Mouse (Mus musculus): ENCODE data around the gene Bag3.

The Bag3 gene

DNA sequence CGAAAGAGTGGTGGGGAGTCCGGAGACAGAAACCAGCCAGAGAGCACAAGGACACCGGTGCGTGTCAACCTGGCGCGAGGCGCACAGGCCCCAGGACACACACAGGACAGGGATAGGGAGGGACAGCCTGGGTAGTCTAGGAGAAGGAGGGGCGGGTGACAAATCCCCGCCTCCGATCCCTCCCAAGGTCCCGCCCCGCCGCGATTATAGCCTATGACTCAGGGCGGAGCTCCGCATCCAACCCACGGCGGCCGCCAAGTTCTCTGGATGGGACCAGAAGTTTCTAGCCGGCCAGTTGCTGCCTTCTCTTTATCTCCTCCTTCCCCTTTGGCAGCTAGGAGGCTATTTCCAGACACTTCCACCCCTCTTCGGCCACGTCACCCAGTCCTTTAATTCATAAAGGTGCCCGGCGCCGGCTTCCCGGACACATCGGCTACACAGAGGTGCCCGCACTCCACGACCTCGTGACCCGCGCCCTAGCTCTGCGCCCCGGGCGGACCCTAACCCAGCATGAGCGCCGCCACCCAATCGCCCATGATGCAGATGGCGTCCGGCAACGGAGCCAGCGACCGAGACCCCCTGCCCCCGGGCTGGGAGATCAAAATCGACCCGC lies at the start of gene Bag3:
TSS of gene Bag3 (plus strand) at position 268 of the 613 bp plus-strand sequence.
- peak; percentile 96 for DNase-seq (ENCODE audit: low spot score)

DNA sequence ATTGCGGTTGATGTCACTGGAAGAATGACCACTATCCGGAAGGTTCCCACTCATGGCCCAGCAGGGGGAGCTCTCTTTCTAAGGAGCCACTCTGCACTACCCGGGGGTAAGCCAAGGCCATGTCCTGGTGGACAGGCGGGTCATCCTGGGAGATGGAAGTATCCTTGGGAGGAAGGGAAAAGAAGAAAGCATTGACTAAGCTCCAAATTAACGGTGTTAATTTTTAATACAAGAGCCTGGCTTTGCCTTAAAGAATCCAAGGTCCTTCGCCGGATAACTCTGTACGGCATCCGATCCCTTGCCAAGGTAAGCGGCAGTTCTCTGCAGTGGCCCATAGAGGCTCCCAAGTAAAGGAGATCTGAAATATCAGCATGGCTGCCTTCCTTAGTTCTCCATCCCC lies 49.1 kb upstream of the Bag3 start:
- peak; percentile 71 for DNase-seq (ENCODE audit: low spot score)

DNA sequence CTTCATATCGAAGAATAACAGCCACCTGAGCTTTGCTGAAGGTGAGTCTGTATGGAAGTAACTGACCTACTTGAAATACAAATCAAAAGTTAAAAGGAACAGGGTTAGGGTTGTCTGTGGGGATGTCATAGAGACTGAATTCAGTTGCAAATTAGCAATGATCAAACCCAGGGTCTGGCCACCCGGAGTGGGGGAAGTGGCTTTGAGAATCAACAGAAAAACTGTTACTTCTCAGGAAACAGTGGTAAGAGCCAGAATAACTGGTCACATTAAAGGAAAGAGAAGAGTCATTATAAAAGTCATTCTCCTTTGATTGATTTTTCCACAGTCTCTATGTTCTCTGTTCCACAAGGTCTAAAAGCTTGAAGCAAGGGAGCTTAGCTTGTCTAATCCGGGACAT lies 34.4 kb upstream of the Bag3 start:
- DNase-seq (ENCODE audit: low spot score): no peak

DNA sequence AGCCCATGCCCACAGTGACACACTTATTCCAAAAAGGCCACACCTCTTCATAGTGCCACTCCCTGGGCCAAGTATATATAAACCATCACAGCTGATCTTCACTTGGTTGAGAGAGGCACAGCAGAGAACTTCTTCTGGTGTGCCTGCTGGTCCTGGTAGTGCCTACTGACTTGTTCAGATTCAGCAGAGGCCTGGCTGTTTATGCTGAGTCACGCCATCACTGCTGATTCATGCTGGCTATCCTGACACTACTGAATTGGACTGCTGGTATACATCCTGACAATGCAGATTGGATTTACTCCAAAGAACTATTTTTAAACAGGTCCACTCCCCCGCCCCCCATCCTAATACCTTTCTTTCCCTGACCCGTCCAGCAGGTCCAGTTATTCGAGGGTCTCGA lies 28.9 kb upstream of the Bag3 start:
- DNase-seq (ENCODE audit: low spot score): no peak

DNA sequence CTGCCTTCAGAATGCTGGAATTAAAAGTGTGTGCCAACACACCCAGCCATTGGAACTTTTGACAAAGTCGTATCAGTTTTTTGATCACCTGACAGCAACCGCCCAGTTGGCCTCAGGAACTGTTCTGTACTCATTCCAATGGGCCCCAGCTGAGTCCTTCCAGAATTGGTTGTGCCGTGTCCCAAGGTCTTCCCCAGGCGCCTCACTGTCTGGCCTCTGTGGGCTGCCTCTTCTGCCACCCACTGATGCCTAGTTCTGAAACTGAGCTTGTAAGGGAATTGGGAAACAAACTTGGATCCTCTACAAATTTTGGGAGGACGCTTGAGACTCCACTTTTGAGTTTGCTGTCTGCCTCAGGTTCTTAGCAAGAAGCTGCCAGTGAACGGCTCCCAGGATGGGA lies 23.6 kb upstream of the Bag3 start:
- peak; percentile 23 for DNase-seq (ENCODE audit: low spot score)

DNA sequence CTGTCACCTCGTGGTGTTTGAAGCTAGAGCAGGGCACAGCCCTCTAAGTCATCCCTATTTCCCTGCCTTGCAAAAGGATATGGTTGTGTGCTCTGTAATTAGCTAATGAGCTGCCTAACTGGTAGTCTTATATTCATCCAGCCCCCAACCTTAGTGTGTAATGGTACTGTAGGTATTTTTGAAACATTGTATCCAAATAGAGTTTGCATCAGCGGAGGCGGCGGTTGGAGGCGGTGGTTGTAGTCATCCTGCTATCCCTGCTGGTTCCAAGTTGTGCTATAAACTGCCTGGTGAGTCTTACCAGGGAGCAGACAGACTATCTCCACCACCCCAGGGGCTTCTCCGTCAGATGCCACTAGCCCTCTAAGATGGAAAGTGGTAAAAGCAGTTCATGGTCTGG lies 19.3 kb upstream of the Bag3 start:
- DNase-seq (ENCODE audit: low spot score): no peak

DNA sequence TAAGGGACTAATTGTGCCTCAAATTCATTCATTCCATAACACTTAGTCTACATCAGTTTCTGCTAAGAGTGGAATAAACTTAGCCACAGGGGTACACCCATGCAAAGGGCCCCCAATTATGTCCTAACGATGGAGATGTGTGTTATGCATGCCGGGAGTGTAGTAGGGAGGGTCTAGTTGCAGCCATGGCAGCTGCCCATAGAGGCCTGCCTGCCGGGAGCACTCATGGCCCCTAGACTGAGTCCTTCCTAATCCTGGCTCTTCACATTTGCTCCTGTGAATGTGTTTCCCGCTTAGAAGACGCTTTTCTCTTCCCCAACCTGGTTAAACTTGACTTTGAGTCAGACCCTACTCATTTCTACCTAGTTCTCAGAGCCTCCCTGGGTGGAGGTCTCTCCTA lies 11.5 kb upstream of the Bag3 start:
- DNase-seq (ENCODE audit: low spot score): no peak

DNA sequence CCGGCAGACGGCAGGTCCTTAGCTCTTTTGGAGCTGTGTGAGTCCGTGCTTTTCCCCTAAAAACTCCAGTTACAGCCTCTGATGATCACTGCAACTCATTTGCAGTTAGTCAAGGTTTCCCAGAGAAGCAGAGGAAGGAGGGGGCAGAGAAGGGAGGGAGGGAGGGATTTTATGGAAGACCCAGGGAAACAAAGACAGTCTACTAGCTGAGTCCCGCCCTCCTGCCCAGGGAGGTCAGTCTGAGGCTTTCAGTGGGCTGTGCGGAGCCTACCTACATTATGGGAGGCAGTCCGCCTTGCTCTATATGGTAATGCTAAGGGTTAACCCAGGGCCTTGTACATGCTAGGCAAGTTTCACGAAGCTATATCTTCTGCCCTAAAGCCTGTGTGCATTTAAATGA lies 9.9 kb upstream of the Bag3 start:
- no peak for DNase-seq (ENCODE audit: low spot score)

DNA sequence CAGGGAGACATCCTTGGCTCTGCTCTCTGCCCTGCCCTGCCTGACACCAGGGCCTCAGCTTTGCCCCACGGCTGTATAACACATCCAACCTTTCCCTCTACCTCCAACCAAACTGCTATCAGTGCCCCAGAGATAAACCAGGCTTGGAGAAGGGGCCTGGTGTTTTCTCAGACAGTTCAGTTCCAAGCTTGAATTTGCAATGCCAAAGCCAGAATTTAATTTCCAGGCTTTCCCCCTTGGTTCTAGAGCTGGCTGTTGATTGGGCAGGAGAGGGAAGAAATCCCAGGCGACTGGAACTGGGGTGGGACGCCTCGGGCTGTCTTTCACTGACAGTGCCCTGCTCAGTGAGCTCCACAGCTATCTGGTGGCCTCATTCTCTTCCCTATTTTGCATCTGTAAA lies 9.1 kb upstream of the Bag3 start:
- DNase-seq (ENCODE audit: low spot score): no peak

DNA sequence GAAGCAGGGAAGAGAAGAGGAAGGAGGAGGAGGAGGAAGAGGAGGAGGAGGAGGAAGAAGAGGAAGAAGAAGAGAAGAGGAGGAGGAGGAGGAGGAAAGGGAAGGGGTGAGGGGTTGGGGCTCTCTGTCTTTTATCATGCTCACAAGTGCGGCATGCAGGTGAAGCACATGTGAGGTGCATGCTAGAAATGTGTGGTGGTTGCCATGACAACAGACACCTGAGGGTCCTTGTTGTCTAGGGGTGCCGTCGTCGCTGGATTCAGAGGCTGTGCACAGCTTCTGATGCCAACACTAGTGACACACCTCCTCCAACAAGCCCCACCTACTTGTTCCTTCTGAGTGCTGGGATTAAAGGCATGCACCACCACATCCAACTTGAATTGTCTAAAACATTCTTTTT lies 7.1 kb upstream of the Bag3 start:
- DNase-seq (ENCODE audit: low spot score): no peak

DNA sequence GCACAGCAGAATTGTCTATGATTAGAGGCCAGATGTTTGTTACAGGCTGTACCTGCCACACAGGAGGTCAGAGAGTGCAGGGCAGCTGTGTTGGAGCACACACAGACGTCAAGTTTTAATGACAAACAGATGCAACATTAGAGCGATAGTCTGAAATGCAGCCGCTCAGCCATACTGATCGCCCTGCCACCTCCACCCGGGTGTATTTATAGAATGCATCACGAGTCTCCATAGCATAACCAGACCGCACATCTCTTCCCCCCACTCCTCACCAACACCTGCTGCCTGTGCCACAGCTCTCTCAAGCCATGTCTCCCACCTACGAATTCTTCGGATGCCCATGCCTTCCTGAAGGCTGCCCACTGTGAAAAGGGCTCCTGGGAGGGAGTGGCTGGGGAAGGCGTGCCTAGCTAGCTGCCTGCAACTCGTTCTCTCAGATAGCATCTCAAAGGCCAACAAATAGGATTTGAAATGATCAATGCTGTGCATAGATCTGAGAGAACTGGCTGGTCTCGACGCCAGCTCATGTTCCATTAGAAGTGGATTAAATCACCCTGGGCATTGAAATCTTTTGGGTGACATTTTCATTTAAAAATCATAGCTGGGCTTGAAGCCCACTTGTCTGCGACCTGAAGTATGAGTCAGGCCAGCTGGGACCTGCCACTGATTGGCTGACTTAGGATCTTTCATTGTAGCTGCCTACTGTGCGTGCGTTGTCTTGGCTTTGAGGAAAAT lies 3.9 kb upstream of the Bag3 start:
- DNase-seq (ENCODE audit: low spot score): no peak

DNA sequence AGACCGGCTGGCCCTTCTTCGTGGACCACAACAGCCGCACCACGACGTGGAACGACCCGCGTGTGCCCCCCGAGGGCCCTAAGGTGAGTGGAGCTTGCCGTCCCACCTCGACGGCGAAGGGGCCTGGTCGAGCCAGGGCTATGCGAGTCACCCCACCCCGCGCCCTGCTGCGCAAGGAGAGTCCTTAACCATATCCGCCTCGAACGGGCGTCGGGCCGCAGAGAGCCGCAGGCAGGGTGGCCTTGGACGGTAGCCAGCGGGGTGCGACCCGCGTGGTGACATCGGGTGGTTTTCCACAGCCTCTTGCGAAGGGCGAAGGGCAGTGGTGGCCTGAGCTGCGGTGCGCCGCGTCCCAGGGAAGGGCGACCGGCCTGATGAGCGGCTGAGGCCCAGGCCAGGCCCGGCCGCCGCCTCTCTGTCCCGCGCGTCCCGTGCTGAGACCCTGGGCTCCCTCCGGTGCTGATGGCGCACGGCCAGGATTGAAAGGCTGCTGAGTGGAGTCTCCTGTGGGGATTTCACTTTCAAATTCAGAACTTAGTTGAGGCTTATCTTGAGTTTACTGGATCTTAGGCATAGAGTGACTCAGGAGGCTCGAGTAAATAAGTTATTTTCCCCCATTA lies 656 bp downstream of the Bag3 start:
- peak; percentile 75 for DNase-seq (ENCODE audit: low spot score)

DNA sequence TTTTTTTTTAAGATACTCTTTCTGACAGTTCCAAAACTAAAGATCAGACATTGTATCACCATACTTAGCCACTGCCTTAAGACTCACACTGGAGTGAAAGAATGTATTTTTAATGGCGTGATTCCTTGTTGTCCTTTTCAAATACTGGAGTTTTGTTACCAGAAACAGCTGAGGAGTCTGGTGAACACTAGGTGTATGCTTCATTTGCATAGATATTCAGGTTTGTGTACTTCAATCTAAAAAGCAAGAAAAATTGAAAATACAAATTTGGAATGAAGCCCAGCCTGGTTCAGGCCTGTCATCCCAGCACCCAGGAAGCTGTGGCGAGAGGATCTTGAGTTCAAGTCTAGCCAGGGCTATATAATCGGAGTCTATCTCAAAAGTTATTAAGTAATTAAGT lies 1.2 kb downstream of the Bag3 start:
- DNase-seq (ENCODE audit: low spot score): no peak

DNA sequence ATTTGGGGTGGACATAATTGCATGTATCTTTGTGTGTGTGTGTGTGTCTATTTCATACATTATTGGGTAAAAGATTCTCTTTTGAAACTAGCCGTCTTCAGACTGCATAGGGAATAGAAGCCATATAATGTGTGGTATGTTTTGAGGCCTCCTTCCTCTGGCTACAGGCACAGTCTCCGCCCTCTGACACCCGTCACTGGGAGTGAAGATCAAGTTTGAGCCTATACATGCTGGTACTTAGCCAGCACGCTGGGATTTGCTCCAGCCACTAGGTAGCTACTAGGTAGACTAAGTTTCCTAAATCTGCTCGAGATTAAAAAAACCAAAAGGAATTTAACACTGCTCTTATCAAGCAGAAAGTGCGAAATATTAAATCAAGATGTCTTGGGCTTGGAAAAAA lies 3.2 kb downstream of the Bag3 start:
- no peak for DNase-seq (ENCODE audit: low spot score)

DNA sequence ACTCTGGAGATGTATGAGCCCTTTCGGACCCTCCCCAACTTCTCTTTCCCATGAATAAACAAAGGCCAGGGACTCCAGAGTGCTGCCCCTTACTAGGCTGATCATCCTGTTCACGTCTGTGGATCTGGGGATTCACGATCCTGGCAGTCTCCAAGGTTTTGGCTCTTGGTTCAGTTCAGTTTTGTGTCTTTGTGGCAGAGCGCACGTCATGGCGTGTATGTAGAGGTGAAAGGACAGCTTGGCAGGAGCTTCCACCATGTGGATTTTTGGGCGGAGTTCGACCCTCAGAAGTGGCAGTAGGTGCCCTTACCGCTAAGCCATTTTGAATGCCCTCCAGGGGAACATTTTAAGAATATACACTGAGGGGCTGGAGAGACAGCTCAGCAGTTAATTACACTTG lies 5.2 kb downstream of the Bag3 start:
- no peak for DNase-seq (ENCODE audit: low spot score)

DNA sequence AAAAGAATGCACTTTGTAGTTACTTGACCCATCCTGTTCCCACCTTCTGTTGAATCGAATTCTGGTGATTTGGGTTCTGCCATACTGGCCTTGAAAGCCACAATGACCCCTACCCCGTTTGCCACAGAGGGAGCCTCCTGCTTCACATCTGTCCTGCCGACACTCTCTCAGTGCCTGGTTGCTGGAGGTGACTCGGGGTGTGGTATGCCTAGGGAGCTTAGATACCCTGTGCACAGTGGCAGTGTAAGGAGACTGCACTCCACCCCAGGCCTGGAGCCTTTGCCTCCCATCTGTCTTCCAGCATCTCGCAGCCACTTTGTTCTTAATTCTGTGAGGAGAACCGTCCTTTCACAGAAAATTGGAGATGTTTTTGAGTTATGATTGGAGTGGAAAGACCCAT lies 5.7 kb downstream of the Bag3 start:
- no peak for DNase-seq (ENCODE audit: low spot score)

DNA sequence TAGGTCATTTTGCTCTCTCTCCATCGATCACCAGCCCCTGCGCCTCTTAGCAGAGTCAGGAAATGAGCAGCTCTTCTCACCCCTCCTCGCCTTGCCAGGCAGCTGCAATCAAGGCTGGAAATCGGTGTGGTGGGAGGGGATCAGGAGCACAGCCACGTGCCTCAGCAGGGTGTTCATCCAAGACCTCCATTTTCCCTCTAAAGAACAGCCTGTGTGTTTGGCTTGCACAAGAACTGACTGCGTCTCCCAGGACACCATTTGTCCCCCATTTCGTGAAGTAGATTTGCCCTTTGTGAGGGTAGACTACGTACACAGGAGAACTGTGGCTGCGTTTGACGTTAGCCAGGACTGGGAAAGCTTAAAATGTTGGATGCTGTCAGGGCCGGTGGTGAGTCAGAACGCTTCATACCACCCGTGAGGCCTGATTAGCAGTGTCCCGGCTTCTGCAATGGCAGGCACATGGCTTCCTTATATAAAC lies 6.2 kb downstream of the Bag3 start:
- peak; percentile 45 for DNase-seq (ENCODE audit: low spot score)

DNA sequence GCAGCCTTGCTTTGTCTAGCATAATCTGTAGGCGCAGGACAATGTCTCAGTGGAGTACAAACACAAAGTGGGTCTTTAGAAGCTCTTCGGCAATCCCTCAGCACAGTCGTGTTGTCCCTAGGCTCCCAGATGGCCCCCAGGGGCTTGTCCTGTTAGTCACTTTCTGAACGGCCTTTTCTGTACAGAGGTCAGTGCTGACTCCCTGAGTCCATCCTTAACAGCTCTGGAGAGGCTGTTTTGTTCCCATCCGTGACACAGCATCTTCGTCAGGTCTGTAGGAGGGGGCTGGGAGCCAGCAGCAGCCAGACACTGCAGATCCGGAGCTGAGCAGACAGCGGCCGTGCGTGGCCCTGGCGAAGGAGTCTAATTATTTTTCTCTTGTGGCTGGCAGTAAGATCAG lies 7.6 kb downstream of the Bag3 start:
- peak; percentile 46 for DNase-seq (ENCODE audit: low spot score)

DNA sequence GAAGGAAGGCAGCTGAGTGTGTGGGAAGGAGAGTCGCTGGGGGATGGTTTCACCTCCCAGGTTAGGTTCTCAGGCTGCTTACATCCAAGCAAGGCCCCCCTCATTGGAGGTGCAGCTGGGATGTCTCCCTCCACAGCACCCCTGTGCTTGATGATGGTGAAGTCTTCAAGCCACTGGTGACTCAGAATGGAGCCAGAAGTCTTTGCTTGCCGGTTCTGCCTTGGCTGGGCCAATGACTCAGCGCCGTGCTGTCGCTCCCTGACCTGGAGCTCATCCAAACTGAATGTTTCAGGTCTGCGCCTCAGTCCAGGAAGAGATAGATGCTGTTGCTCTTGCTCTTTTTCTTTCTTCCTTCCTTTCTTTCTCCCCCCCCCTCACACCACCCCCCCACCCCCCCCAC lies 8.5 kb downstream of the Bag3 start:
- DNase-seq (ENCODE audit: low spot score): peak; percentile 59

DNA sequence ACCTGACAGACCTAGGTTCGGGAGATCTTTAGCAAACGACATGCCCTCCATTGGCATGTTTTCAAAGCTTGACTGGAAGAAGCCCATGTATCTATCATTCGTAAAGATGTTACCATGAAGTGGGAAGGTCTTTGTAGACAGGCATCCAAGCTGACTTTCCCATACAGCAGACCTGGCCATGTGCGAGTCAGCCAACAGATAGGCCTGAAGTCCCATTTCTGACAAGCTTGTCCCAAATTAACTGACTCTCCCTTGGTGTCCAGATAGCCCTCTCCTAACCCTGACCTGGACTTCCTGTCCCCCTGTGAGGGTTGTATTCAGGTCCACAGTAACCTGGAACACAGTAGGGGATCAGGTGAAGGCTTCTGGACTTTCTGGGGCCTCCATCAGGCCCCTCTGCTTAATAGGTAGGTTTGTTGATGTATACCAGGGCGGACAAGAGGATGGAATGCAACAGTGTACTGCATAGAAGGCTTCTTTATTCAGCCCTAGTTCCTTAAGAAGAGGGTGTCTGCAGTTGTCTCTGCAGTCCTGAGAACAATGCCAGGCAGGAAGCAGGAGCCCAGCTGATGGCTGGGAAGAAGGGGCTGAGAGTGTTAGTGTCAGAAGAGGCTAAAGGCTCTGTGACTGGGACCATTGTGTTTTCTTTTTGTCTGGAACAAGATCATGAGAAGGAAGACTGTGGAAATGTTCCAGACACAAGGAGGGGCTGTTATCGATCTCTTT lies 9.2 kb downstream of the Bag3 start:
- DNase-seq (ENCODE audit: low spot score): no peak

DNA sequence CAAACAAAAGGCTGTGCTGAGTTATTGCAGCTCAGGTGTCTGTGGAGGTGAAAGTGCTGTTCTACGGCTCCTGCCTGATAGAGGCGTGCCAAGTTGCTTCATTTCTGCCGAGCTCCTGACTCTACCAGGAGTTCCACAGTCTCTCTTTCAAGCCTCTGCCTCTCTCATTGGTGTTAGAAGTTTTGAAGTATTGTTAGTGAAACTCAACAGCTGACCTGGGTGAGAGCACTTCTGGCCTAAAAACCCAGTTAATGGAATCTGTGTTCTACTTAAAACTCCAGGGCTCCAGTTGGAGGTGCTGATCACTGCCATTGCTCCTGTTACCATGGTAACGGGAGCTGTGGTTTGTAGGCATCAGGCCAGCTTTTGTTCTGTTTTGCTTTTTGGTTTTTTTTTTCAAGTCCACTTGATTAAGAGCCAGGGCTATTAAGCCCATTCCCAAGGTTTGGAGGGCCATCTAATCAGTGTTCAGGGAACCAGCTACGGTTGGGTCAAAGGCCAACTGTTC lies 11.6 kb downstream of the Bag3 start:
- DNase-seq (ENCODE audit: low spot score): no peak

DNA sequence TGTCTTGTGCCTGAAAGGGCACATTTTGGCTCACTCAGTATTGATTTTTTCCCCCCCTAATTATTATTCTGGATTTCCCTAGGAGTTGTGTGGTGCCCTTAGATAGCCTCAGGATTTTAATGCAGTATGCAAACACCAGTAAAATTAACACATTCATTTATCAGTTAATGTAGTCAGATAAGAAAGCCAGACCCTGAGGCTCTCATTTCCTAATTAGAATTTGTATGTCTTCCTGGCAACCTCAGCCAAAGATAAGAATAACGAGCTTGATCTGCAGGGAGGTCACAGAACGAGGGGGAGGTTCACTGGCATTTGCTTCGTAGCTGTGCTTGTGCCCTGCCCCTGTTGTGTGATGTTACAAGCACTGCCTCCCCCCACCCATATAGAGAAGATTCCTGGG lies 12.7 kb downstream of the Bag3 start:
- DNase-seq (ENCODE audit: low spot score): no peak

DNA sequence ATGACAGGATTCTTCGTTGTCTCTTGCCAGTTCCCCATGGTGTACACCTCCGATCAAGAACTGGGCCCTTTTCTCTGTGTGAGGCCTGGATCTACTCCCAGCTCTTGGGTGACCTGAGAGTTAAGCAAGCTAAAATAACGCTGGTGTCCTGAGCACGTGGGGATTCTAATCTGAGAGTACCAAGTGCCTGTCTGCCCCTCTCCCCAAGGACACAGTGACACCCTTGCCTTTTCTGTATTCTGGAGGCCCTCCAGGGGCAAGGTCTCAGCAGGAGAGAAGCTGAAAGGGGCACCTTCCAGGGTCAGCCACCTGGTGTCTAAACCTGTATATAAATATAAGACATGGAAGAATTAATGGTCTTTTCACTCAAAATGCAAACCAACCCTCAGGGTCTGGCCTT lies 14.3 kb downstream of the Bag3 start:
- no peak for DNase-seq (ENCODE audit: low spot score)

Measured in ovary, postnatal 36 days (tissue).